Mouse (Mus musculus): ENCODE measurements around the gene Pgm2. TPM values are rescaled to one million over a fixed set of nuclear protein-coding genes. Genes with fewer than 3 reads are reported as not detected.

Pgm2 gene
- polyA plus RNA-seq (2015; fragmentation: Nextera tagmentation; extraction: Ambion mirVana) = 18.8 and 18.9 TPM in 2 replicates

DNA sequence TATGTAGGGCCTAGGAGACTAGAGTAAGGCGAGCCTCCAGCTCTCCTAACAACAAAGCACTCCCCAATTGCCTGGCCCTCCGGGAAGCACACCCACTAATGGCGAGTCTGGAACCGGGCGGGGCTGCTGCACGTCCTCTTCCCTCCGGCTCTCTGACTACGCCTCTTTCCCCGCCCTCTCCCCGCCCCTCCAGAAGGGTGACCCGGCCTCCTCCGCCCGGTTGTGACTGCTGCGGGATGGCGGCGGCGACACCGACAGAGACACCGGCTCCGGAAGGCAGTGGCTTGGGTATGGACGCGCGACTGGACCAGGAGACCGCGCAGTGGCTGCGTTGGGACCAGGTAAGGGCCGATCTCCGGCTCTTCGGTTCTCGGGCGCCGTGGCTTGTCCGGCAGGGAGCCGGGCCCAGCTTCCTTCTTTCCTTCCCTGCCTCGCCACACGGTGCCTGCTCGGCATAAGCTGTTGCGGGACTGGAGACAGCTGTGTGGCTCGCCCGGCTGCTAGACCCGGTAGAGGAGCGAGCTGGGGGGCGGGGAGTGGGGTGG is at the start of gene Pgm2:
Pgm2 (plus strand) TSS at position 203 of the 545 bp plus-strand sequence.
- Histone ChIP-seq H3K9me3 (ENCODE audit: control insufficient read depth, low read length) (no peaks in the 10 kb centered on the region), H3K27ac (ENCODE audit: low read depth, low read length) (peak within 1 kb of the TSS; percentile 84), H3K4me3 (ENCODE audit: low read length) (peak within 1 kb of the TSS; percentile 82), H3K4me2 (ENCODE audit: low read length) (peak within 1 kb of the TSS; percentile 72), H3K27me3 (replicated peaks; ENCODE audit: control insufficient read depth, insufficient read depth, low read length) (no peaks in the 10 kb centered on the region), H3K9ac (ENCODE audit: low read depth, low read length) (peak within 1 kb of the TSS; percentile 89), H3K4me1 (ENCODE audit: control insufficient read depth, insufficient read depth, low read depth, low read length) (peaks cover 13% of the 10 kb centered on the region), H3K36me3 (ENCODE audit: control insufficient read depth, insufficient read depth, low read length) (no peaks in the 10 kb centered on the region)
- WGBS = 1% methylated on average over 41 of the region's 43 CpGs
- ATAC-seq = peak; percentile 98

GRCm38 (mm10) chr5:64043694-64044453 is 48.9 kb upstream of the Pgm2 start:
- WGBS = 30% methylated on average over 5 of the region's 5 CpGs
- H3K27ac ChIP-seq (ENCODE audit: low read depth, low read length) = no peak overlapping the region
- 0 out of 2 replicates have a peak, but pooled peaks have one; percentile 32 for ATAC-seq

GRCm38 (mm10) chr5:64044790-64045189 is 48.0 kb upstream of the Pgm2 start:
- no peak overlapping the region for H3K4me3 ChIP-seq (ENCODE audit: low read length)
- H3K27ac ChIP-seq (ENCODE audit: low read depth, low read length) = no peak overlapping the region
- no peak overlapping the region for H3K9ac ChIP-seq (ENCODE audit: low read depth, low read length)
- no peaks in the 10 kb centered on the region for H3K27me3 ChIP-seq (replicated peaks; ENCODE audit: control insufficient read depth, insufficient read depth, low read length)
- H3K4me2 ChIP-seq (ENCODE audit: low read length) = no peak overlapping the region
- no peaks in the 10 kb centered on the region for H3K36me3 ChIP-seq (ENCODE audit: control insufficient read depth, insufficient read depth, low read length)
- no peaks in the 10 kb centered on the region for H3K4me1 ChIP-seq (ENCODE audit: control insufficient read depth, insufficient read depth, low read depth, low read length)
- WGBS = 76% methylated on average over 18 of the region's 18 CpGs
- no peaks in the 10 kb centered on the region for H3K9me3 ChIP-seq (ENCODE audit: control insufficient read depth, low read length)
- ATAC-seq = no peak

More at GRCm38 (mm10) chr5:64043694-64044453, 48.9 kb upstream of the Pgm2 start:
- Histone ChIP-seq H3K4me1 (ENCODE audit: control insufficient read depth, insufficient read depth, low read depth, low read length) (no peaks in the 10 kb centered on the region), H3K36me3 (ENCODE audit: control insufficient read depth, insufficient read depth, low read length) (no peaks in the 10 kb centered on the region), H3K9ac (ENCODE audit: low read depth, low read length) (no peak overlapping the region), H3K27me3 (replicated peaks; ENCODE audit: control insufficient read depth, insufficient read depth, low read length) (no peaks in the 10 kb centered on the region), H3K9me3 (ENCODE audit: control insufficient read depth, low read length) (no peaks in the 10 kb centered on the region), H3K4me2 (ENCODE audit: low read length) (no peak overlapping the region), H3K4me3 (ENCODE audit: low read length) (no peak overlapping the region)

DNA sequence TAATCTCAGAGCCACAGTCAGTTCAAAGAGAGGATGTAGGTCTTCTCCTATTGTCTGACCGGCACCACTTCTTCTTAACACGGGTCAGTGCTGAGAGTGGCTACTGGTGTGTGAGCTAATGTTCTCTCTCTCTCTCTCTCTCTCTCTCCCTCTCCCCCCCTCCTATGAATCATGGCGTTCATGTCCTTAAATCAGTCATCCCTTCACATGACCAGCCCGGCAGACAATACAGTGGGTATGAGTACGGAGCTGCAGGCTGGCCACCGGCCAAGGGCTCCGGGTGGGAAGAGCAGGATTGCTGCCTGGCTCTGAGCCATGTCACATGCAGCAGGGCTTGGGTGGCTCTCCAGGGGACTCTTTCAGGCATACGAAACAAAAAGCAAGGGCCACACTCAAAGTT is 47.2 kb upstream of the Pgm2 start:
- no peak overlapping the region for H3K27ac ChIP-seq (ENCODE audit: low read depth, low read length)
- H3K9ac ChIP-seq (ENCODE audit: low read depth, low read length) = no peak overlapping the region
- no peaks in the 10 kb centered on the region for H3K27me3 ChIP-seq (replicated peaks; ENCODE audit: control insufficient read depth, insufficient read depth, low read length)
- no peaks in the 10 kb centered on the region for H3K9me3 ChIP-seq (ENCODE audit: control insufficient read depth, low read length)
- H3K36me3 ChIP-seq (ENCODE audit: control insufficient read depth, insufficient read depth, low read length) = no peaks in the 10 kb centered on the region
- H3K4me2 ChIP-seq (ENCODE audit: low read length) = peak overlapping the region; percentile 24; the same call in 1 of the 2 replicates
- no peaks in the 10 kb centered on the region for H3K4me1 ChIP-seq (ENCODE audit: control insufficient read depth, insufficient read depth, low read depth, low read length)
- WGBS = 28% methylated on average over 8 of the region's 8 CpGs
- peak; percentile 70 for ATAC-seq
- H3K4me3 ChIP-seq (ENCODE audit: low read length) = no peak overlapping the region

- 68% methylated on average over 11 of the region's 11 CpGs for WGBS
- Histone ChIP-seq H3K4me3 (ENCODE audit: low read length) (no peak overlapping the region), H3K27me3 (replicated peaks; ENCODE audit: control insufficient read depth, insufficient read depth, low read length) (no peaks in the 10 kb centered on the region), H3K4me1 (ENCODE audit: control insufficient read depth, insufficient read depth, low read depth, low read length) (no peaks in the 10 kb centered on the region), H3K9me3 (ENCODE audit: control insufficient read depth, low read length) (no peaks in the 10 kb centered on the region), H3K36me3 (ENCODE audit: control insufficient read depth, insufficient read depth, low read length) (no peaks in the 10 kb centered on the region), H3K9ac (ENCODE audit: low read depth, low read length) (no peak overlapping the region), H3K27ac (ENCODE audit: low read depth, low read length) (no peak overlapping the region), H3K4me2 (ENCODE audit: low read length) (no peak overlapping the region)
- ATAC-seq = no peak
Observed at GRCm38 (mm10) chr5:64046995-64047394, 45.8 kb upstream of the Pgm2 start.

DNA sequence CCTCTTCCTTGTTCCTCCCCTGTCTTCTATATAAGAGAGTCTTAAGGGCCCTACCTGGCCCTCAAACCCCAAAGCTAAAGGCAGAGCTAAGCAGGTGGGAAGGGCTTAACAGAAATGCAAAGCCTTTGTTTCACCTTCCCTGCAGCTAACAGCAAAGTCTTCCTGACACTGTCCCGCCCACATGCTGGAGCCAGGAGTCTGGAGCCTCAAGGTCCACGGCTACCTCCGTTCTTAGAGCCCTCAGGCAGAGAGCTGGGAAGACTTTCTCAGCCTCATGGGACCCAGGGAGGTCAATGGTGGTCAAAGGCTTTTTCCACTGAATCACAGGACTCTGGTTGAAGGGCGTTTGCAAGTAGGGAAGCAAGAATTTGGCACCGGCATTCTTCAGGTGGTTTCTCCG is 44.8 kb upstream of the Pgm2 start:
- Histone ChIP-seq H3K4me1 (ENCODE audit: control insufficient read depth, insufficient read depth, low read depth, low read length) (no peaks in the 10 kb centered on the region), H3K9ac (ENCODE audit: low read depth, low read length) (no peak overlapping the region), H3K9me3 (ENCODE audit: control insufficient read depth, low read length) (no peaks in the 10 kb centered on the region), H3K4me3 (ENCODE audit: low read length) (no peak overlapping the region), H3K36me3 (ENCODE audit: control insufficient read depth, insufficient read depth, low read length) (no peaks in the 10 kb centered on the region), H3K4me2 (ENCODE audit: low read length) (no peak overlapping the region), H3K27ac (ENCODE audit: low read depth, low read length) (no peak overlapping the region), H3K27me3 (replicated peaks; ENCODE audit: control insufficient read depth, insufficient read depth, low read length) (no peaks in the 10 kb centered on the region)
- 68% methylated on average over 6 of the region's 6 CpGs for WGBS
- no peak for ATAC-seq

DNA sequence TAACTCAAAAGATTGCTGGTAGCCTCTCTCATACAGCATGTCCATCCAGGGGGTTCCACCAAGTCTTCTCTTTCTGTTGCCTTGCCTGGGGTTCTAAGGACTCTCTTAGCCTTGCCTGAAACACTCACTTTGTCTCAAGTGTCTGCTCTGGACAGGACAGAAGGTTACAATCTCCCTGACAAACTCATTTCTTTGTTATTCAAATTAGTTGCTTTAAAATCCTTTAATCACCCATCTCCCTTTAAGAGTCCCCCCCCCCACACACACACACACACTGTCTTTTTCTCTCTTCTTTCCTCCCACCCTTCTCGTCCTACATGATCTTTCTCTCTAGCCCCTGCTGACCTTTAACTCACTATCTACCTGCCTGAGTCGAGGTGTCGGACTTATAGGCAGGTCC is 44.1 kb upstream of the Pgm2 start:
- Histone ChIP-seq H3K9me3 (ENCODE audit: control insufficient read depth, low read length) (no peaks in the 10 kb centered on the region), H3K4me2 (ENCODE audit: low read length) (no peak overlapping the region), H3K27me3 (replicated peaks; ENCODE audit: control insufficient read depth, insufficient read depth, low read length) (no peaks in the 10 kb centered on the region), H3K9ac (ENCODE audit: low read depth, low read length) (no peak overlapping the region), H3K36me3 (ENCODE audit: control insufficient read depth, insufficient read depth, low read length) (no peaks in the 10 kb centered on the region), H3K4me3 (ENCODE audit: low read length) (no peak overlapping the region), H3K27ac (ENCODE audit: low read depth, low read length) (no peak overlapping the region), H3K4me1 (ENCODE audit: control insufficient read depth, insufficient read depth, low read depth, low read length) (no peaks in the 10 kb centered on the region)
- 67% methylated on average over 3 of the region's 3 CpGs for WGBS
- ATAC-seq = no peak

DNA sequence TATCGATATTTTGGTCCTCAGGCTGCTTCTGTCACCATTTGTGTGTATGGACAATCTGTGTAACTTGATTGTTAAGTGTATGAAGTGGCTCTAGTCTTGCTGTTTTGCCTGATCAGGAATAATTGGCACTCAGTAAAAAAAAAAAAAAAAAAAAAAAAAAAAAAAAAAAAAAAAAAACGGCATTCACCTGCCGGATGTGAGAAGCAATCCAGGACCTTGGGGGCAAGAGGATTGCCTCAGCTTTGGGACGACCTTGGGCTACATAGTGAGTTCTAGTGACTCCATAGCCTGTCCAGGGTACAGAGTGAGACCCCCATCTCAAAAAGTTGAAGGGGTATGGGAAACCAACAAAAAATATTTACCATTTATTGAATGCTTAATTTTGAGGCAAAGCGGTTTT is 43.5 kb upstream of the Pgm2 start:
- Histone ChIP-seq H3K4me3 (ENCODE audit: low read length) (no peak overlapping the region), H3K4me1 (ENCODE audit: control insufficient read depth, insufficient read depth, low read depth, low read length) (no peaks in the 10 kb centered on the region), H3K4me2 (ENCODE audit: low read length) (no peak overlapping the region), H3K36me3 (ENCODE audit: control insufficient read depth, insufficient read depth, low read length) (no peaks in the 10 kb centered on the region), H3K27ac (ENCODE audit: low read depth, low read length) (no peak overlapping the region), H3K9ac (ENCODE audit: low read depth, low read length) (no peak overlapping the region), H3K9me3 (ENCODE audit: control insufficient read depth, low read length) (no peaks in the 10 kb centered on the region), H3K27me3 (replicated peaks; ENCODE audit: control insufficient read depth, insufficient read depth, low read length) (no peaks in the 10 kb centered on the region)
- 89% methylated on average over 5 of the region's 5 CpGs for WGBS
- no peak for ATAC-seq

DNA sequence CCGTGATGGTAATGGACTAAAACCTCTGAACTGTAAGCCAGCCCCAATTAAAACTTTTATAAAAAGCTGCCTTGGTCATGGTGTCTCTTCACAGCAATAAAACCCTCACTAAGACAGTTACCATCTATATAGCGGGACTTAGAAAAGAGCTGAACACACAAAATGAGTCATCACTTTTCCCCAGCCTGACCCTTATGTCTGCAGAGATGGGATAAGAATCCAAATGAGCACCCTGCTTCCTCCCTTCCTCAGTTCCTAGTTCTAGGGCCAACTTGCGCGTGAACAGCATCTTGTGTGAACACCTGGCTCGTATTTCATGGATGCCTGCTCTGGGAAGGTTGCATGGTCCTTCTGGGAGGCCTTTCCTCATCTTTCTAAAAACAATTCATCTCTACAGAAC is 39.7 kb upstream of the Pgm2 start:
- 92% methylated on average over 5 of the region's 5 CpGs for WGBS
- H3K4me2 ChIP-seq (ENCODE audit: low read length) = no peak overlapping the region
- H3K9me3 ChIP-seq (ENCODE audit: control insufficient read depth, low read length) = no peaks in the 10 kb centered on the region
- H3K9ac ChIP-seq (ENCODE audit: low read depth, low read length) = no peak overlapping the region
- H3K27ac ChIP-seq (ENCODE audit: low read depth, low read length) = no peak overlapping the region
- no peaks in the 10 kb centered on the region for H3K4me1 ChIP-seq (ENCODE audit: control insufficient read depth, insufficient read depth, low read depth, low read length)
- no peaks in the 10 kb centered on the region for H3K36me3 ChIP-seq (ENCODE audit: control insufficient read depth, insufficient read depth, low read length)
- H3K4me3 ChIP-seq (ENCODE audit: low read length) = no peak overlapping the region
- H3K27me3 ChIP-seq (replicated peaks; ENCODE audit: control insufficient read depth, insufficient read depth, low read length) = no peaks in the 10 kb centered on the region
- no peak for ATAC-seq

All from hindbrain, embryonic 16.5 days (tissue).